Mouse (Mus musculus): ENCODE results near the gene Rnf166. TPM values are rescaled to one million over a fixed set of nuclear protein-coding genes. Genes with fewer than 3 reads are reported as not detected.
A peak's percentile ranks its signal among the peaks of the same experiment; 100 is the strongest.

Gene Rnf166
- polyA plus RNA-seq (2015; fragmentation: Nextera tagmentation; extraction: Ambion mirVana), result 29.5 and 31.5 TPM in 2 replicates

- under 1% methylated on average over 97 of the region's 103 CpGs for WGBS
- peak; percentile 97 for ATAC-seq
Measured at GRCm38 (mm10) chr8:122475580-122476320, at the start of gene Rnf166, which contains the start of gene Ctu2. Rnf166 (minus strand) TSS chr8:122476064. Ctu2 (plus strand) TSS chr8:122476143.

DNA sequence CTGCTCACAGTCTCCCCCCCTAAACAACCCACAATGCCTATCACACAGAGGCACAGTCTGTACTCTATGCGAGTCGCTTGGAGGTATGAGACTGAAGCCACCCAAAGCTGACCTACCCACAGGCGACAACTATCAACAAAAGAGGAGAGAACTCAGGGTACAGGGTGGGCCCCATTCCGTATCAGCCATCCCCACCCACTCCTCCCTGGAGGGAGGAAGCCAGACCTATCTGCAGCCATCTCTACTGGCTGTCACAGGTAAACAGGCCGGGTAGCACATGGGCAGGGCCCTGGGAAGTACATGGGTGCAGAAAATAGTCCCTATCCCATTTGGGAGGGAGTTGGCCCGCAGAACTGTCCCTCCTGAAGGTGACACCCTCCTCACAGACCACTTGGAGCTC lies 49.1 kb upstream of the Rnf166 start:
- no peak overlapping the region for H3K27ac ChIP-seq
- H3K9ac ChIP-seq, result no peak overlapping the region
- no peak overlapping the region for H3K4me3 ChIP-seq (replicated peaks)
- no peaks in the 10 kb centered on the region for H3K27me3 ChIP-seq (replicated peaks)
- H3K4me1 ChIP-seq (replicated peaks), result peaks cover 54% of the 10 kb centered on the region
- no peak for ATAC-seq
- H3K4me2 ChIP-seq (replicated peaks), result no peak overlapping the region
- no peaks in the 10 kb centered on the region for H3K9me3 ChIP-seq
- WGBS, result 66% methylated on average over 6 of the region's 6 CpGs
- no peaks in the 10 kb centered on the region for H3K36me3 ChIP-seq

More at GRCm38 (mm10) chr8:122475580-122476320, at the start of gene Rnf166, which contains the start of gene Ctu2:
- Histone ChIP-seq H3K4me2 (replicated peaks) (peak within 1 kb of the TSS; percentile 88), H3K27me3 (replicated peaks) (no peaks in the 10 kb centered on the region), H3K36me3 (peaks cover 13% of the 10 kb centered on the region), H3K9me3 (no peaks in the 10 kb centered on the region), H3K9ac (peak within 1 kb of the TSS; percentile 96), H3K4me3 (replicated peaks) (peak within 1 kb of the TSS; percentile 100), H3K4me1 (replicated peaks) (peaks cover 12% of the 10 kb centered on the region), H3K27ac (peak within 1 kb of the TSS; percentile 77)

DNA sequence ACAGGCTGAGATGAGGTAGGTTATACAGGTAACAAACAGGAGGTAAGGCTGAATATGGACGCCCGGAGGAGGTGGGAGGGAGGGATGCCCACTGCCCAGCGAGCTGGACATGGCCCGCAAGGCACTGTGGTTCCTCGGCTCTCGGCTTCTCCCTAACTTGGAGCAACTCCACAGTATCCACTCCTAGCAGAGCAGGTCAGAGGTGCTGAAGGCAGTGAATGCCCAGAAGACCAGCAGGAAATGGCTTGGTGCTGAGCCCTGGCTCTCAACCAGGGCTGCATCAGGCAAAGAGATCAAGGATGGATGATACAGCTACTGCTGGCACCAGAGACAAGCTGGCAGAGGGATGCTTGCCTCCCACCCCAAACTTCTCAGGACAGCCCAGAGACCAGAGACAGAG lies 48.6 kb upstream of the Rnf166 start:
- Histone ChIP-seq H3K27ac (0 out of 2 replicates have a peak overlapping the region, but pooled peaks have one; percentile 4), H3K27me3 (replicated peaks) (no peaks in the 10 kb centered on the region), H3K9ac (no peak overlapping the region), H3K4me3 (replicated peaks) (no peak overlapping the region), H3K4me2 (replicated peaks) (no peak overlapping the region), H3K36me3 (no peaks in the 10 kb centered on the region), H3K4me1 (replicated peaks) (peaks cover 54% of the 10 kb centered on the region), H3K9me3 (no peaks in the 10 kb centered on the region)
- ATAC-seq, result no peak
- WGBS, result 73% methylated on average over 6 of the region's 6 CpGs

GRCm38 (mm10) chr8:122523652-122524360 lies 47.9 kb upstream of the Rnf166 start:
- peak overlapping the region; percentile 47 for H3K4me2 ChIP-seq (replicated peaks)
- H3K27ac ChIP-seq, result peak overlapping the region; percentile 81
- WGBS, result 30% methylated on average over 23 of the region's 23 CpGs
- ATAC-seq, result no peak
- H3K36me3 ChIP-seq, result no peaks in the 10 kb centered on the region
- peak overlapping the region; percentile 32 for H3K9ac ChIP-seq
- H3K4me3 ChIP-seq (replicated peaks), result no peak overlapping the region; the same call in 1 of the 2 replicates
- H3K27me3 ChIP-seq (replicated peaks), result no peaks in the 10 kb centered on the region
- H3K9me3 ChIP-seq, result no peaks in the 10 kb centered on the region
- peaks cover 55% of the 10 kb centered on the region for H3K4me1 ChIP-seq (replicated peaks)

GRCm38 (mm10) chr8:122522796-122523651 lies 47.2 kb upstream of the Rnf166 start:
- H3K4me2 ChIP-seq (replicated peaks), result peak overlapping the region; percentile 47
- no peaks in the 10 kb centered on the region for H3K36me3 ChIP-seq
- H3K9ac ChIP-seq, result peak overlapping the region; percentile 32
- peak overlapping the region; percentile 81 for H3K27ac ChIP-seq
- H3K27me3 ChIP-seq (replicated peaks), result no peaks in the 10 kb centered on the region
- peak; percentile 62 for ATAC-seq
- 38% methylated on average over 14 of the region's 14 CpGs for WGBS
- no peak overlapping the region; the same call in 1 of the 2 replicates for H3K4me3 ChIP-seq (replicated peaks)
- H3K4me1 ChIP-seq (replicated peaks), result peaks cover 63% of the 10 kb centered on the region
- no peaks in the 10 kb centered on the region for H3K9me3 ChIP-seq

- ATAC-seq, result no peak
- Histone ChIP-seq H3K27me3 (replicated peaks) (no peaks in the 10 kb centered on the region), H3K36me3 (no peaks in the 10 kb centered on the region), H3K4me1 (replicated peaks) (peaks cover 60% of the 10 kb centered on the region), H3K9ac (no peak overlapping the region), H3K4me3 (replicated peaks) (no peak overlapping the region), H3K9me3 (no peaks in the 10 kb centered on the region), H3K4me2 (replicated peaks) (no peak overlapping the region), H3K27ac (no peak overlapping the region)
- WGBS, result 70% methylated on average over 11 of the region's 11 CpGs
Measured at GRCm38 (mm10) chr8:122520611-122521010, 44.7 kb upstream of the Rnf166 start.

DNA sequence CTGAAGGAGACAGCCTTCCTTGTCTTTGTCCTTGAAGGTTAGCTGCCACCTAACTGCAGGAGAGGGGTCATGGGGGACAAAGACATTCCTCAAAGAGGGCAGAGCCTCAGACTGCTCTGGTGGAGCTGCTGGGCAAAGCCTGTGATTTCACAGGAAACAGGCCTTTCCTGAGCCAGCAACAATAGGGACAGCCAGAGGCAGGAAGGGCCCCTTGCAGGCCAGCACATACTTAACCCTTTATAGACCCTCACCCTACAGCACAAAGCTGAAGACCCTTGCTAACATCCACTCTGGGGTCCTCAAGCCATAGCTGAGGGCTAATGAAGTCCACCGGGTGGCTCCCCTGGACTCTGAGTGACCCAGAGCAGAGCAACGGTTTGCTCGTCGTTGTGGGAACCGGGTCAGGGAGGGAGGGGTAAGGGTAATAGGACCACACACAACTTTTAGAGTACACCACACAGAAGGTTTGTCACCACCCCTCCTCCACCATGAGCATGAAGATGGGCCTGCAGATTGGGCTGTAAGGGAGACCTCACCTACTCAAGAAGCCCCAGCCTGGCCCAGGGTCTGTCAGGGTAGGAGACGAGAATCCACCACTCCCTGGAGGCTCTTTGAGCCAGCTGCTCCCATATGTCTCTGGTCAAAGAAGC lies 41.8 kb upstream of the Rnf166 start:
- Histone ChIP-seq H3K4me2 (replicated peaks) (peak overlapping the region; percentile 14; the same call in 1 of the 2 replicates), H3K27ac (peak overlapping the region; percentile 79), H3K9me3 (no peaks in the 10 kb centered on the region), H3K4me3 (replicated peaks) (no peak overlapping the region), H3K9ac (no peak overlapping the region; the same call in 1 of the 2 replicates), H3K4me1 (replicated peaks) (peaks cover 36% of the 10 kb centered on the region), H3K36me3 (no peaks in the 10 kb centered on the region), H3K27me3 (replicated peaks) (no peaks in the 10 kb centered on the region)
- peak; percentile 52; the same call in 1 of the 2 replicates for ATAC-seq
- WGBS, result 21% methylated on average over 6 of the region's 6 CpGs

DNA sequence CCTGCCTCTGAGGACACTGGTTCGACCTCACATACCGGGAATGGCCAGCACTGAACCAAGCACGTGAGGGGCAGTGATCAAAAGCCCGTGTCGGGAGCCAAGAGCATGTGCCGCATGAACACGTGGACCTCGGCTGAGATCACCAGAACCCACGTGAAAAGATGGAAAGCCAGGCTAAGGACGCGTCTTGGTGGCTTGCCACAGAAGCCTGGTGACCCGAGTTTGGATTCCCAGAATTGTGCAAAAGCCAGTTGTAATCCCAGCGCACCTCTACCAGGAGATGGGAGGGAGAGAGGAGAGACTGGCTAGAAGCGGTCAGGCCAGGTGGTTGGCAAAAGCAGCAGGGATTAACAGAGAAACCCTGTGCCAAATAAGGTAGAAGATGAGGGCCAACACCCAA lies 39.8 kb upstream of the Rnf166 start:
- no peak overlapping the region for H3K27ac ChIP-seq
- H3K4me1 ChIP-seq (replicated peaks), result peaks cover 50% of the 10 kb centered on the region
- H3K27me3 ChIP-seq (replicated peaks), result no peaks in the 10 kb centered on the region
- no peak overlapping the region for H3K4me3 ChIP-seq (replicated peaks)
- no peak for ATAC-seq
- H3K9me3 ChIP-seq, result no peaks in the 10 kb centered on the region
- no peak overlapping the region for H3K4me2 ChIP-seq (replicated peaks)
- 89% methylated on average over 14 of the region's 14 CpGs for WGBS
- no peaks in the 10 kb centered on the region for H3K36me3 ChIP-seq
- no peak overlapping the region for H3K9ac ChIP-seq

GRCm38 (mm10) chr8:122512392-122512791 lies 36.5 kb upstream of the Rnf166 start:
- H3K4me1 ChIP-seq (replicated peaks), result peaks cover 37% of the 10 kb centered on the region
- H3K4me3 ChIP-seq (replicated peaks), result no peak overlapping the region
- no peak overlapping the region for H3K9ac ChIP-seq
- no peak overlapping the region for H3K4me2 ChIP-seq (replicated peaks)
- no peaks in the 10 kb centered on the region for H3K9me3 ChIP-seq
- no peak for ATAC-seq
- peak overlapping the region; percentile 82 for H3K27ac ChIP-seq
- no peaks in the 10 kb centered on the region for H3K27me3 ChIP-seq (replicated peaks)
- WGBS, result 63% methylated on average over 7 of the region's 7 CpGs
- H3K36me3 ChIP-seq, result no peaks in the 10 kb centered on the region

DNA sequence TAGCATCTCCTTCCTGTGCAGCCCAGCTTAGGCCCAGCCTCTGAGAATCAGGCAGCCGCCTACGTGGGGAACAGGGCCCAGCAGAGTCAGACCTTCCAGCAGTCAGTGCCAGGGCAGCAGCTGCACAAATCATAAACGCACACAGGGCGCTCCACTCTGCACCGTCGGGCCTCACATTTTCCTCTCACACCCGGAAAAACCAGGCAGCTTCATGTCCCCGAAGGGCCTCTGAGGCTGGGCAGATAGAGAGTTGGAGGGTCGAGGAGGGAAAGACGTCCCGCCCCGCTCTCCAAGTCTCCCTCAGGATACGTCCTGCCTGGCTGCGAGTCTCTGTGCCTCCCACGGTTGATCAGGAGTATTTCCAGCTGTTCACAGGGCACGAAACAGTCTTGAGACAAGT lies 35.7 kb upstream of the Rnf166 start:
- H3K27ac ChIP-seq, result peak overlapping the region; percentile 82
- no peaks in the 10 kb centered on the region for H3K9me3 ChIP-seq
- WGBS, result 51% methylated on average over 16 of the region's 16 CpGs
- H3K9ac ChIP-seq, result peak overlapping the region; percentile 23; the same call in 1 of the 2 replicates
- H3K4me2 ChIP-seq (replicated peaks), result peak overlapping the region; percentile 14; the same call in 1 of the 2 replicates
- peaks cover 30% of the 10 kb centered on the region for H3K4me1 ChIP-seq (replicated peaks)
- no peaks in the 10 kb centered on the region for H3K27me3 ChIP-seq (replicated peaks)
- peak; percentile 54 for ATAC-seq
- H3K4me3 ChIP-seq (replicated peaks), result no peak overlapping the region
- no peaks in the 10 kb centered on the region for H3K36me3 ChIP-seq

DNA sequence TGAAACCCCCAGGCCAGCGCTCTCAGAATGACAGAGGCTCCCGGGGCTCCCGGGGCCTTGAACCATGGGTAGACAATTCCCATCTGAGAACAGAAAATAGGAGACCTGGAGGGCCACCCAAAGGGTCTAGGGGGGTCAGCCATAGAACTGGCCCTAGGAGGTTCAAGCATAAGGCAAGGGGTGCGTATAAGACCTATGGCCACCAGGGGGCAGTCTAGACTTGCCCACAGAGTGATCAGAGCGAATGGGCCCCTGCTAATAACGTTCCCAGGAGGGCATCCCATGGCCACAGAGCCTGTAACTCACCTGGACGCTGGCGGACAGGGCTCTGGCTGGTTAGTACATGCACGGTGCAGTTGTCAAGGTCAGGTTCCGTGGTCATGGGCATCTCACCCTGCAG lies 25.0 kb upstream of the Rnf166 start:
- no peak overlapping the region for H3K9ac ChIP-seq
- H3K4me3 ChIP-seq (replicated peaks), result no peak overlapping the region
- H3K36me3 ChIP-seq, result peaks cover 26% of the 10 kb centered on the region
- H3K27ac ChIP-seq, result no peak overlapping the region
- peak; percentile 71 for ATAC-seq
- no peak overlapping the region for H3K4me2 ChIP-seq (replicated peaks)
- WGBS, result 31% methylated on average over 10 of the region's 10 CpGs
- no peaks in the 10 kb centered on the region for H3K27me3 ChIP-seq (replicated peaks)
- H3K9me3 ChIP-seq, result no peaks in the 10 kb centered on the region
- H3K4me1 ChIP-seq (replicated peaks), result no peaks in the 10 kb centered on the region

Data from intestine, embryonic 15.5 days (tissue).